8 mouse cellular contexts compared by ENCODE assay signal in the genomic region with DNA sequence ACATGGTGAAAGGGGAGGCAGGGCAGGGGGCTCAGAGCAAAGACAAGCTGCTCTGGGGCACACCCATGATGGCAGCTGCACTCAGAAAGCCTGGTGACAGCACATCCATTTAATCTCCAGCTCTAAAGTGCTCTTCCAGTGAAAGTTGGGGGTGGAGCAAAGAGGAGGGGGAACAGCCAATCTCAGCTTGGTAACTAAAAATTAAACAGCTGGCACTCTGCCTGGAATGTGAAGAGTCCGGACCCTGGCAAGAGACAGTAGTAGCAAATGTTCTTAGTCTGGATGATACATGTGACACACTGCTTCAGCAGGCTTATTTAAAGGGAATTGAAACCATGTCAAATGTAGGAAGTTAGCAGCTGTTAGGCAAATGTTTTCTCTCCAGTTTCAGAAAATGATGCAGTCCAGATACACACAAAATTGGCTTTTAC. TPM values are rescaled to one million over a fixed set of nuclear protein-coding genes. Genes with fewer than 3 reads are reported as not detected.
DNase-seq lines count a peak whose midpoint lies in the region; ATAC-seq and TF ChIP-seq lines count a peak whose summit lies in the region.

No protein-coding gene starts in this region.

- no peaks in the 10 kb centered on the region for H3K9me3 ChIP-seq in MEL (replicated peaks; ENCODE audit: insufficient read depth, low read length)
- H3K9me3 ChIP-seq in hindbrain, embryonic 11.5 days (ENCODE audit: control insufficient read depth, low read length): no peaks in the 10 kb centered on the region

- TF ChIP-seq CTCF in MEL (IDR thresholded peaks at IDR 0.05 in 2 of 3, conservative IDR thresholded peaks at IDR 0.05 in 1 of 3; ENCODE audit: control insufficient read depth in 1 of 3, insufficient read depth in 1 of 3, low read depth in 2 of 3, low read length in 3 of 3, poor library complexity in 1 of 3, severe bottlenecking in 1 of 3): no peak

- TF ChIP-seq RAD21 in MEL (IDR thresholded peaks at IDR 0.05; ENCODE audit: low read depth, low read length): no peak

- no peak overlapping the region for H3K4me2 ChIP-seq in hindbrain, embryonic 11.5 days (replicated peaks; ENCODE audit: low read depth, low read length)

- DNase-seq in MEL (ENCODE audit: low read depth, low spot score): peak; percentile 66
- peak; percentile 45 to 81 for DNase-seq in adrenal gland, postnatal 36 days
- peak; percentile 9 to 42 for DNase-seq in frontal cortex, postnatal 25 days (ENCODE audit: low spot score in 2 of 2)
- DNase-seq in hindbrain, embryonic 11.5 days (ENCODE audit: low spot score): peak; percentile 31
- peak; percentile 94 for DNase-seq in layer of hippocampus, adult 9-11 months
- peak; percentile 90 for DNase-seq in lung, postnatal 25 days (ENCODE audit: low spot score)
- DNase-seq in right cerebral cortex, postnatal 14 days: peak; percentile 56

- no peaks in the 10 kb centered on the region; the same call in 1 of the 2 replicates for H3K79me2 ChIP-seq in MEL (ENCODE audit: control insufficient read depth, insufficient read depth, low read length, poor library complexity)

- H3K27me3 ChIP-seq in MEL (ENCODE audit: control insufficient read depth in 1 of 2, insufficient read depth in 2 of 2, low read length in 2 of 2): no peaks in the 10 kb centered on the region
- H3K27me3 ChIP-seq in hindbrain, embryonic 11.5 days (ENCODE audit: control insufficient read depth, insufficient read depth, low read length): no peaks in the 10 kb centered on the region

- WGBS in hindbrain, embryonic 11.5 days: 52% methylated on average over 1 of the region's 1 CpGs

- TF ChIP-seq EP300 in MEL (IDR thresholded peaks at IDR 0.05; ENCODE audit: low read depth in 1 of 2, low read length in 2 of 2): no peak

- TF ChIP-seq POLR2A in MEL (IDR thresholded peaks at IDR 0.05; ENCODE audit: control insufficient read depth in 1 of 2, insufficient read depth in 1 of 2, low read depth in 1 of 2, low read length in 2 of 2, poor library complexity in 1 of 2): no peak

- peak; percentile 71 for ATAC-seq in hindbrain, embryonic 11.5 days (ENCODE audit: low FRiP score)
- no peak for ATAC-seq in erythroid progenitor cell, adult 5-6 weeks (replicated peaks; ENCODE audit: low FRiP score, poor library complexity, severe bottlenecking)

- no peak overlapping the region for H3K4me3 ChIP-seq in MEL (ENCODE audit: control insufficient read depth in 1 of 2, insufficient read depth in 1 of 2, low read depth in 2 of 2, low read length in 2 of 2)
- H3K4me3 ChIP-seq in hindbrain, embryonic 11.5 days (ENCODE audit: low read depth, low read length): no peak overlapping the region

- no peak overlapping the region for H3K9ac ChIP-seq in MEL (ENCODE audit: control insufficient read depth, low read depth, low read length, poor library complexity, severe bottlenecking)
- no peak overlapping the region for H3K9ac ChIP-seq in hindbrain, embryonic 11.5 days (ENCODE audit: low read depth, low read length)

- H3K27ac ChIP-seq in MEL (ENCODE audit: control insufficient read depth, low read depth, low read length): no peak overlapping the region
- 0 out of 2 replicates have a peak overlapping the region, but pooled peaks have one; percentile 1 for H3K27ac ChIP-seq in hindbrain, embryonic 11.5 days (ENCODE audit: low read depth, low read length)

- peaks cover 17 to 31% of the 10 kb centered on the region in 2 experiments for H3K36me3 ChIP-seq in MEL (ENCODE audit: control insufficient read depth in 1 of 2, insufficient read depth in 2 of 2, low read length in 2 of 2)
- H3K36me3 ChIP-seq in hindbrain, embryonic 11.5 days (ENCODE audit: control insufficient read depth, insufficient read depth, low read length): peaks cover 3% of the 10 kb centered on the region

- H3K4me1 ChIP-seq in MEL (ENCODE audit: control insufficient read depth in 1 of 2, insufficient read depth in 2 of 2, low read length in 2 of 2): peaks cover 4 to 5% of the 10 kb centered on the region in 2 experiments
- no peaks in the 10 kb centered on the region for H3K4me1 ChIP-seq in hindbrain, embryonic 11.5 days (replicated peaks; ENCODE audit: control insufficient read depth, insufficient read depth, low read length)

TF ChIP-seq in MEL, 35 proteins besides CTCF, POLR2A, EP300 and RAD21:
- TF ChIP-seq ZC3H11A (IDR thresholded peaks at IDR 0.05; ENCODE audit: low read depth, low read length): no peak
- no peak for TF ChIP-seq SMC3 (IDR thresholded peaks at IDR 0.05; ENCODE audit: low read depth, low read length)
- TF ChIP-seq ZMIZ1 (IDR thresholded peaks at IDR 0.05; ENCODE audit: low read depth, low read length): no peak
- TF ChIP-seq TBP (IDR thresholded peaks at IDR 0.05; ENCODE audit: low read depth, low read length): no peak
- TF ChIP-seq ZKSCAN1 (IDR thresholded peaks at IDR 0.05; ENCODE audit: low read depth, low read length): no peak
- TF ChIP-seq UBTF (IDR thresholded peaks at IDR 0.05; ENCODE audit: borderline replicate concordance, insufficient read depth, low read depth, low read length): no peak
- no peak for TF ChIP-seq JUND (IDR thresholded peaks at IDR 0.05; ENCODE audit: low read depth, low read length)
- TF ChIP-seq CHD2 (IDR thresholded peaks at IDR 0.05; ENCODE audit: low read length): no peak
- TF ChIP-seq MXI1 (IDR thresholded peaks at IDR 0.05; ENCODE audit: low read depth, low read length): no peak
- no peak for TF ChIP-seq KAT2A (conservative IDR thresholded peaks at IDR 0.05; ENCODE audit: low read depth, low read length)
- TF ChIP-seq HCFC1 (IDR thresholded peaks at IDR 0.05; ENCODE audit: low read depth, low read length): no peak
- TF ChIP-seq SIN3A (IDR thresholded peaks at IDR 0.05; ENCODE audit: low read length): no peak
- no peak for TF ChIP-seq ZNF384 (IDR thresholded peaks at IDR 0.05; ENCODE audit: low read depth, low read length)

RNA-seq across cellular contexts. Expression of gene Zfp106, which starts 23.9 kb away (rescaled TPM):
- total RNA-seq in MEL (2012; rRNA removed): 63.9 and 78.8 TPM in 2 replicates
- 100 to 1,000 TPM in 1 of 2 experiments, 10 to 100 TPM in 1; 80.6 to 130 TPM for polyA plus RNA-seq in MEL (2012; ENCODE audit: insufficient read depth in 1 of 2, insufficient read length in 2 of 2, low read depth in 1 of 2, low replicate concordance in 2 of 2, missing spikeins in 1 of 2)
- total RNA-seq in adrenal gland, postnatal 36 days (2021): 100 to 1,000 TPM in 1 of 2 experiments, 10 to 100 TPM in 1; 92.4 to 101 TPM
- 59.8 and 72.6 TPM in 2 replicates for polyA plus RNA-seq in hindbrain, embryonic 11.5 days (2014; fragmentation: Nextera tagmentation; extraction: Ambion mirVana)
- total RNA-seq in erythroid progenitor cell, adult 5-6 weeks (2015; ENCODE audit: low replicate concordance): 15.9 and 36.4 TPM in 2 replicates
- 22.2 and 43.4 TPM in 2 replicates for total RNA-seq in erythroid progenitor cell, adult 5-6 weeks (2017; ENCODE audit: low replicate concordance)

RNA-seq across cellular contexts. Expression of gene Snap23, which starts 27.7 kb away (rescaled TPM):
- 41.5 and 50.8 TPM in 2 replicates for total RNA-seq in MEL (2012; rRNA removed)
- polyA plus RNA-seq in MEL (2012; ENCODE audit: insufficient read depth in 1 of 2, insufficient read length in 2 of 2, low read depth in 1 of 2, low replicate concordance in 2 of 2, missing spikeins in 1 of 2): 10 to 100 TPM in 1 of 2 experiments, not detected in 1; 81.5 TPM
- 10 to 100 TPM; 61.8 to 73.3 TPM for total RNA-seq in adrenal gland, postnatal 36 days (2021)
- polyA plus RNA-seq in hindbrain, embryonic 11.5 days (2014; fragmentation: Nextera tagmentation; extraction: Ambion mirVana): 47.3 and 55.3 TPM in 2 replicates
- total RNA-seq in erythroid progenitor cell, adult 5-6 weeks (2015; ENCODE audit: low replicate concordance): 41.1 and 46.5 TPM in 2 replicates
- 50.7 and 91.2 TPM in 2 replicates for total RNA-seq in erythroid progenitor cell, adult 5-6 weeks (2017; ENCODE audit: low replicate concordance)

Comparison
In these comparisons a context has a peak if more than half of its experiments do, and no peak if none do; other contexts are left out.
1. DNase-seq: peak in every context shown above with its lines; median percentile 94 in layer of hippocampus, adult 9-11 months; 90 in lung, postnatal 25 days; 66 in MEL; 63 in adrenal gland, postnatal 36 days; 56 in right cerebral cortex, postnatal 14 days; 31 in hindbrain, embryonic 11.5 days; 26 in frontal cortex, postnatal 25 days.